Mouse (Mus musculus): Measurements from ENCODE around the gene Akip1. TPM values are rescaled to one million over a fixed set of nuclear protein-coding genes. Genes with fewer than 3 reads are reported as not detected.

Akip1 gene
- polyA plus RNA-seq, 1 experiment, result 10.3 TPM

- H3K4me3 ChIP-seq (replicated peaks), result no peak overlapping the region
- H3K36me3 ChIP-seq (ENCODE audit: control insufficient read depth), result no peaks in the 10 kb centered on the region
- H3K27me3 ChIP-seq (ENCODE audit: control insufficient read depth), result no peaks in the 10 kb centered on the region
- TF ChIP-seq GATA1 (IDR thresholded peaks at IDR 0.05; ENCODE audit: low read length), result no peak
- H3K9me3 ChIP-seq (ENCODE audit: control insufficient read depth, low read length), result peaks cover 19% of the 10 kb centered on the region
- no peaks in the 10 kb centered on the region for H3K4me1 ChIP-seq (ENCODE audit: control insufficient read depth)
These were observed 19.1 kb downstream of the Akip1 start for GRCm38 (mm10) chr7:109722618-109723017.

DNA sequence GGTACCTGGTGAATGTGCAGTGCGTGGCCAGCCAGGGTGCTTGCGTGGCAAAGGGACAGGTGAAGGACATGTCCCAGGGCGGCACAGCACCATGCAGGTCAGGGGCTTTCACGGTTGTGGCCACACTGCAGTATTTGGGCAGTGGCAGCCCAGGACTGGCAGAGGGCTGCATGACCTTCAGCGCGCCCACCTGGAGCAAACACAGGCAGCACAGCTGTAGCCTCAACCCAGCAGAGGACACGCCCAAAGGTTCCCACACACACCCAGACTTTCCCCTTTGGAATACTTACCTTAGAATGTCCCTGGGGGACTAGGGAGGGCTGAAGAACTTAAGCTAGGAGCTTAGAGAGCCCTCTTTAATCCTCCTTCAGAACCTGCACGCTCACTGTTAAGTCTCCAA lies 19.6 kb downstream of the Akip1 start:
- Histone ChIP-seq H3K4me1 (ENCODE audit: control insufficient read depth) (no peaks in the 10 kb centered on the region), H3K36me3 (ENCODE audit: control insufficient read depth) (no peaks in the 10 kb centered on the region), H3K27me3 (ENCODE audit: control insufficient read depth) (no peaks in the 10 kb centered on the region), H3K9me3 (ENCODE audit: control insufficient read depth, low read length) (peaks cover 19% of the 10 kb centered on the region), H3K4me3 (replicated peaks) (no peak overlapping the region)
- no peak for TF ChIP-seq TAL1 (IDR thresholded peaks at IDR 0.05; ENCODE audit: low read length)
- TF ChIP-seq GATA1 (IDR thresholded peaks at IDR 0.05; ENCODE audit: low read length), result no peak

GRCm38 (mm10) chr7:109723697-109724096 lies 20.2 kb downstream of the Akip1 start, which contains the start of gene BC051019:
Gene BC051019 (minus strand): TSS chr7:109723850.
- H3K36me3 ChIP-seq (ENCODE audit: control insufficient read depth), result no peaks in the 10 kb centered on the region
- H3K27me3 ChIP-seq (ENCODE audit: control insufficient read depth), result no peaks in the 10 kb centered on the region
- peaks cover 19% of the 10 kb centered on the region for H3K9me3 ChIP-seq (ENCODE audit: control insufficient read depth, low read length)
- TF ChIP-seq GATA1 (IDR thresholded peaks at IDR 0.05; ENCODE audit: low read length) (no peak), TAL1 (IDR thresholded peaks at IDR 0.05; ENCODE audit: low read length) (no peak)
- H3K4me1 ChIP-seq (ENCODE audit: control insufficient read depth), result no peaks in the 10 kb centered on the region
- H3K4me3 ChIP-seq (replicated peaks), result no peak within 1 kb of the TSS

- Histone ChIP-seq H3K36me3 (ENCODE audit: control insufficient read depth) (peaks cover 16% of the 10 kb centered on the region), H3K27me3 (ENCODE audit: control insufficient read depth) (no peaks in the 10 kb centered on the region), H3K4me1 (ENCODE audit: control insufficient read depth) (no peaks in the 10 kb centered on the region), H3K4me3 (replicated peaks) (no peak within 1 kb of the TSS), H3K9me3 (ENCODE audit: control insufficient read depth, low read length) (no peaks in the 10 kb centered on the region)
- no peak for TF ChIP-seq GATA1 (IDR thresholded peaks at IDR 0.05; ENCODE audit: low read length)
- TF ChIP-seq TAL1 (IDR thresholded peaks at IDR 0.05; ENCODE audit: low read length), result no peak
These were observed 28.1 kb downstream of the Akip1 start, which contains the start of gene Ascl3 for GRCm38 (mm10) chr7:109731626-109732025. Gene Ascl3 (minus strand): TSS chr7:109731726.

DNA sequence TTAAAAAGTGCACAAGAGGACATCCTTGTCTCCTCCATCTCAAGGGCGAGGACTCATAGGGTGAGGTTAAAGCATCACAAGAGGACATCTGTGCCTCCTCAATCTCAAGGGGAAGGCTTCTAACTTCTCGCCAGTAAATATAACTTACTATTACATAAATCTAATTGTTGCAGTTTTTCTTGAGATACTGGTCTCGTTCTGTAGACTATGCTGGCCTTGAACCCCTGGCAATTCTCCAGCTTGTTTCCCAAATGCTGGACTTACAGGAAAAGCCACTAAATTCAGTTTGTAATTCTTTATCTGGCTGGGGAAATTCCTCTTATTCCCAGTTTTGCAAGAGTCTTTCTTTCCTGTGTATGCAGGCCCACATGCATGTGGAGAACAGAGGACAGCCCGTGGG lies 31.3 kb downstream of the Akip1 start:
- Histone ChIP-seq H3K9me3 (ENCODE audit: control insufficient read depth, low read length) (no peaks in the 10 kb centered on the region), H3K36me3 (ENCODE audit: control insufficient read depth) (peaks cover 41% of the 10 kb centered on the region), H3K4me1 (ENCODE audit: control insufficient read depth) (no peaks in the 10 kb centered on the region), H3K4me3 (replicated peaks) (no peak overlapping the region), H3K27me3 (ENCODE audit: control insufficient read depth) (no peaks in the 10 kb centered on the region)
- no peak for TF ChIP-seq TAL1 (IDR thresholded peaks at IDR 0.05; ENCODE audit: low read length)
- TF ChIP-seq GATA1 (IDR thresholded peaks at IDR 0.05; ENCODE audit: low read length), result no peak

- Histone ChIP-seq H3K36me3 (ENCODE audit: control insufficient read depth) (peaks cover 90% of the 10 kb centered on the region), H3K4me3 (replicated peaks) (no peak overlapping the region), H3K27me3 (ENCODE audit: control insufficient read depth) (no peaks in the 10 kb centered on the region), H3K4me1 (ENCODE audit: control insufficient read depth) (no peaks in the 10 kb centered on the region), H3K9me3 (ENCODE audit: control insufficient read depth, low read length) (no peaks in the 10 kb centered on the region)
- TF ChIP-seq GATA1 (IDR thresholded peaks at IDR 0.05; ENCODE audit: low read length), result no peak
- TF ChIP-seq TAL1 (IDR thresholded peaks at IDR 0.05; ENCODE audit: low read length), result no peak
These were observed 36.4 kb downstream of the Akip1 start for GRCm38 (mm10) chr7:109739822-109740370.

- TF ChIP-seq GATA1 (IDR thresholded peaks at IDR 0.05; ENCODE audit: low read length) (no peak), TAL1 (IDR thresholded peaks at IDR 0.05; ENCODE audit: low read length) (no peak)
- Histone ChIP-seq H3K9me3 (ENCODE audit: control insufficient read depth, low read length) (no peaks in the 10 kb centered on the region), H3K4me3 (replicated peaks) (no peak overlapping the region), H3K4me1 (ENCODE audit: control insufficient read depth) (no peaks in the 10 kb centered on the region), H3K27me3 (ENCODE audit: control insufficient read depth) (no peaks in the 10 kb centered on the region), H3K36me3 (ENCODE audit: control insufficient read depth) (peaks cover 90% of the 10 kb centered on the region)
These were observed 37.6 kb downstream of the Akip1 start for GRCm38 (mm10) chr7:109741060-109741459.

GRCm38 (mm10) chr7:109741703-109742102 lies 38.2 kb downstream of the Akip1 start:
- no peaks in the 10 kb centered on the region for H3K27me3 ChIP-seq (ENCODE audit: control insufficient read depth)
- H3K4me3 ChIP-seq (replicated peaks), result no peak overlapping the region
- no peak for TF ChIP-seq TAL1 (IDR thresholded peaks at IDR 0.05; ENCODE audit: low read length)
- no peak for TF ChIP-seq GATA1 (IDR thresholded peaks at IDR 0.05; ENCODE audit: low read length)
- H3K36me3 ChIP-seq (ENCODE audit: control insufficient read depth), result peaks cover 90% of the 10 kb centered on the region
- no peaks in the 10 kb centered on the region for H3K9me3 ChIP-seq (ENCODE audit: control insufficient read depth, low read length)
- no peaks in the 10 kb centered on the region for H3K4me1 ChIP-seq (ENCODE audit: control insufficient read depth)

- TF ChIP-seq TAL1 (IDR thresholded peaks at IDR 0.05; ENCODE audit: low read length), result no peak
- TF ChIP-seq GATA1 (IDR thresholded peaks at IDR 0.05; ENCODE audit: low read length), result no peak
- Histone ChIP-seq H3K4me1 (ENCODE audit: control insufficient read depth) (peaks cover 30% of the 10 kb centered on the region), H3K27me3 (ENCODE audit: control insufficient read depth) (no peaks in the 10 kb centered on the region), H3K36me3 (ENCODE audit: control insufficient read depth) (peaks cover 64% of the 10 kb centered on the region), H3K4me3 (replicated peaks) (no peak overlapping the region), H3K9me3 (ENCODE audit: control insufficient read depth, low read length) (no peaks in the 10 kb centered on the region)
These were observed 44.3 kb downstream of the Akip1 start for GRCm38 (mm10) chr7:109747747-109748146.
